Mouse (Mus musculus) ES-Bruce4 (cell line): ENCODE results near the gene Map2k6.

ENCODE experiments used
- CTCF ChIP-seq: IDR thresholded peaks from one replicate; pipeline ENCODE4 v1.8.1; 2011; ENCODE audit warnings: low read depth, low read length
- POLR2A ChIP-seq: IDR thresholded peaks from one replicate; pipeline ENCODE4 v1.8.1; 2011; ENCODE audit warnings: low read length; ENCODE audit not compliant: insufficient read depth

DNA sequence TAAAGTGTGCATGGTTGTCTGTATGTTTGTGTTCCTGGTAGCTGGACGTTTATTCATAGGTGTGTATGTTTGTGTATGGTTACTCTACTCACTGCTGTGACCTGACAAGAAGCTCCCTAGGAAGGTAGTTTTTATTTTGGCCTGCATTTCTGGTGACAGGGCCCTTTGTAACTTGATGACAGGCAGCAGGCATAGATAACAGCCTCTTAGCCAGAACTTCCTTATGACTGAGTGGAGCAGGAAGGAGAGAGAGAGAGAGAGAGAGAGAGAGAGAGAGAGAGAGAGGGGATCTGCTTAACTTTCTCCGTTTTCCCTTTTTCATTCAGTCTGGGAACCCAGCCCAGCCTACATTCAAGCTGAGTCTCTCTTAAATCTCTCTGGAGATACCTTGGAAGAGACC is 61.6 kb downstream of the Map2k6 start:
- TF ChIP-seq CTCF (no peak), POLR2A (no peak)
